Mouse (Mus musculus) lung, embryonic 15.5 days (tissue): Measurements from ENCODE around the gene Tap1. TPM values are rescaled to one million over a fixed set of nuclear protein-coding genes. Genes with fewer than 3 reads are reported as not detected.

Experiments used
- ATAC-seq: fragments of 200-750 bp; cut with Nextera tagmentation; 2 replicates; pipeline ENCODE4 v1.8.0; 2017; ENCODE audit warnings: moderate number of reproducible peaks, borderline replicate concordance; ENCODE audit not compliant: low FRiP score, low TSS enrichment; ENCODE audit errors: extremely low read depth
- H3K27ac ChIP-seq: fragments of 300-500 bp; sonication (generic); 2 replicates; pipeline ENCODE4 v1.5.1; 2015; ENCODE audit warnings: moderate library complexity, mild to moderate bottlenecking, inconsistent platforms
- H3K27me3 ChIP-seq: fragments of 300-500 bp; sonication (generic); 2 replicates; pipeline ENCODE4 v1.6.1; 2015; ENCODE audit warnings: inconsistent platforms
- H3K36me3 ChIP-seq: fragments of 300-500 bp; sonication (generic); 2 replicates; pipeline ENCODE4 v1.6.1; 2015; ENCODE audit warnings: inconsistent platforms
- H3K4me1 ChIP-seq: fragments of 300-500 bp; sonication (generic); 2 replicates; pipeline ENCODE4 v1.6.1; 2015; ENCODE audit warnings: inconsistent platforms
- H3K4me2 ChIP-seq: fragments of 300-500 bp; sonication (generic); 2 replicates; pipeline ENCODE4 v1.6.1; 2015; ENCODE audit warnings: inconsistent platforms, mild to moderate bottlenecking, moderate library complexity
- H3K4me3 ChIP-seq: fragments of 300-500 bp; sonication (generic); 2 replicates; pipeline ENCODE4 v1.5.1; 2015; ENCODE audit warnings: mild to moderate bottlenecking, inconsistent platforms
- H3K9ac ChIP-seq: fragments of 300-500 bp; sonication (generic); 2 replicates; pipeline ENCODE4 v1.6.1; 2015; ENCODE audit warnings: inconsistent platforms
- H3K9me3 ChIP-seq: fragments of 300-500 bp; sonication (generic); 2 replicates; pipeline ENCODE4 v1.6.1; 2016; ENCODE audit warnings: inconsistent platforms
- WGBS: fragments of 180-500 bp; shearing (Covaris S2); methylation state at CpG from one replicate; pipeline ENCODE4 v1.1.7; 2015; 5-methylcytosine and 5-hydroxymethylcytosine counted together
- polyA plus RNA-seq: library from polyadenylated mRNA; unstranded; fragments of >200 nt; fragmentation: Nextera tagmentation; extraction: Ambion mirVana; gene quantifications from 2 replicates; pipeline ENCODE4 v1.2.1, GENCODE M21; 2015

Tap1 gene
- polyA plus RNA-seq, 1 experiment from 2014 or later, result 7.6 TPM

- no peak for ATAC-seq
- Histone ChIP-seq H3K27ac (no peak overlapping the region), H3K9me3 (no peaks in the 10 kb centered on the region), H3K4me1 (no peaks in the 10 kb centered on the region), H3K4me2 (no peak overlapping the region), H3K4me3 (no peak overlapping the region), H3K9ac (no peak overlapping the region), H3K36me3 (no peaks in the 10 kb centered on the region), H3K27me3 (no peaks in the 10 kb centered on the region)
- 32% methylated on average over 5 of the region's 5 CpGs for WGBS
These were observed 31.8 kb upstream of the Tap1 start for GRCm38 (mm10) chr17:34155534-34155933.

DNA sequence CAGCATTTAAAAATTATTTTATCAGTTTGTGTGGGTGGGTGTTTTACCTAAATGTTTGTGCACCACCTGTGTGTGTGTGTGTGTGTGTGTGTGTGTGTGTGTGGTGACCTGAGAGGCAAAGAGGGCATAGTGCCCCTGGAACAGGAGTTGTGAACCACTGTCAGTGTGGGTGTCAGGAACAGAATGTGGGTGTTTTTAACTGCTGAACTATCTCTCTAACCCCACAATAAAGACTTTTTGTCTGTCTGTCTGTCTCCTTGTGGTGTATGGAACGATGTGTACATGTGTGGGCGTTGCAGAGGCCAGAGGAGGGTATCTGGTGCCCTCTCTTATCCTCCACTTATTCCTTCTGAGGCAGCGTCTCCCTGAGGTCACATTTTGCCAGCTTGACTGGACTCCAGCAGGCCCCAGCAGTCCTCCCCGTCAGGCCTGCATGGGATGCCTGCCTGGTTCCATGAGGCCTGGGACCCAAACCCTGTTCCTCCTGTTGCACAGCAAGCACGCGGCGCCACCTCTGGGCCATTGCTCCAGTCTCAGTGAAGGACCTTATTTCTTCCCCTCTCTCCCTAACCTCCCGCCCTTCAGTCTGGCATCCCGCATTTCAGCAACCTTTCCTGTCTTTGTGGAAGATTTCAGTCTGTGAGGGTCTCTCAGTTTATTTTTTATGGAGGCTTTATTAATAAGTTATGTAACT, 23.0 kb upstream of the Tap1 start:
- no peaks in the 10 kb centered on the region for H3K9me3 ChIP-seq
- H3K4me3 ChIP-seq, result no peak overlapping the region
- 35% methylated on average over 9 of the region's 9 CpGs for WGBS
- no peak overlapping the region for H3K27ac ChIP-seq
- H3K36me3 ChIP-seq, result no peaks in the 10 kb centered on the region
- no peak overlapping the region for H3K4me2 ChIP-seq
- H3K27me3 ChIP-seq, result no peaks in the 10 kb centered on the region
- no peak for ATAC-seq
- no peaks in the 10 kb centered on the region for H3K4me1 ChIP-seq
- no peak overlapping the region for H3K9ac ChIP-seq

DNA sequence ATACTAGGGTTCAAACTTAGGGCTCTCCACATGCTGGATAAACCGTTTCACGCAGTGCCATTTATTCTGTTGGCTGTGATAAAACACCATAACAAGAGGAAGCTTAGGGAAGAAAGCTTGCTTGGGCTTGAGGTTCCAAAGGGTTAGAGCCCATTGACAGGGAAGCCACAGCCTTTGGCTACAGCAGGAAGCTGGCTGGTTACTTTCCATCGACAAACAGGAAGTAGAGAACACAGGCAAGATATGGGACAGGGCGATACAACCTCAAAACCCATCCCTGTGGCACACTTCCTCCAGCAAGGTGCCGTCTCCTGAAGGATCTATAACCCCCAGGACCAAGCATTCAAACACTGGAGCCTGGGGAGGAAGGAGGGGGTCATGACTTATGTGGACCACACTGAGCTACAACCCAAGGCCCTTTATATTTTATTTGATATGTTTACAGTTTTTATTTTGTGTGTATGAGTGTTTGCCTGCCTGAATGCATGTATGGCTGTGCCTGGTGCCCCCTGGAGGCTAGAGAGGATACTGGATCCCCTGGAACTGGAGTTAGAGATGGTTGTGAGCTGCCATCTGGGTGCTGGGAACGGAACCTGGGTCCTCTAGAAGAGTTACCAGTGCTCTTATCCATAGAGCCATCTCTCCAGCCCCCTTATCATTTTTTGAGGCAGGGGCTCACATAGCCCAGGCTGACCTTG, 22.2 kb upstream of the Tap1 start:
- H3K9ac ChIP-seq, result no peak overlapping the region
- H3K4me2 ChIP-seq, result no peak overlapping the region
- H3K27me3 ChIP-seq, result no peaks in the 10 kb centered on the region
- H3K36me3 ChIP-seq, result no peaks in the 10 kb centered on the region
- no peaks in the 10 kb centered on the region for H3K9me3 ChIP-seq
- no peak for ATAC-seq
- H3K4me1 ChIP-seq, result no peaks in the 10 kb centered on the region
- WGBS, result 72% methylated on average over 6 of the region's 6 CpGs
- H3K4me3 ChIP-seq, result no peak overlapping the region
- H3K27ac ChIP-seq, result no peak overlapping the region

GRCm38 (mm10) chr17:34169279-34169678, 18.1 kb upstream of the Tap1 start:
- no peaks in the 10 kb centered on the region for H3K9me3 ChIP-seq
- no peaks in the 10 kb centered on the region for H3K36me3 ChIP-seq
- H3K4me1 ChIP-seq, result no peaks in the 10 kb centered on the region
- no peak overlapping the region for H3K27ac ChIP-seq
- H3K4me2 ChIP-seq, result no peak overlapping the region
- 1% methylated on average over 2 of the region's 2 CpGs for WGBS
- H3K9ac ChIP-seq, result no peak overlapping the region
- no peaks in the 10 kb centered on the region for H3K27me3 ChIP-seq
- H3K4me3 ChIP-seq, result no peak overlapping the region
- no peak for ATAC-seq

DNA sequence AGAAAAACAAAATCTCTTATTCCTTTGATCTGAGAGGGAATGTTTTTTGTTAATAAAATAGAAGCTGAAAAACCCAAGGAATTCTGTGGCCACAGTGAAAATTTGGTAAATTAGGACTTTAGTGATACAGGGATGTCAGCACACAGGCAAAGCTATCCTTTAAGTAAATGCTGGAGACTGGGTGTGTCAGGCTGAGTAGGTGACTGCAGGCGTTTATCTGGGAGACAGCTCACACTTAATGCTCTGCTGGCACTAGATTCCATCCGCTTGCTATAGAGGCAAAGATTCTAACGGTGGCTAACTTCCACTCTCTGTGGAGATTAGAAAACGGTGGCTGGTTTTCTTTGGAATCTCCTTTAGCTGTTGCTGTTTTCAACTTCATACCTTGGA, 16.9 kb upstream of the Tap1 start:
- no peaks in the 10 kb centered on the region for H3K27me3 ChIP-seq
- no peak overlapping the region for H3K27ac ChIP-seq
- H3K4me1 ChIP-seq, result no peaks in the 10 kb centered on the region
- no peak for ATAC-seq
- H3K9me3 ChIP-seq, result no peaks in the 10 kb centered on the region
- H3K9ac ChIP-seq, result no peak overlapping the region
- WGBS, result 15% methylated on average over 4 of the region's 4 CpGs
- H3K4me3 ChIP-seq, result no peak overlapping the region
- no peak overlapping the region for H3K4me2 ChIP-seq
- no peaks in the 10 kb centered on the region for H3K36me3 ChIP-seq

- Histone ChIP-seq H3K9ac (no peak overlapping the region), H3K4me2 (peak overlapping the region; percentile 18; the same call in 1 of the 2 replicates), H3K9me3 (no peaks in the 10 kb centered on the region), H3K4me3 (no peak overlapping the region), H3K27ac (no peak overlapping the region), H3K27me3 (no peaks in the 10 kb centered on the region), H3K4me1 (no peaks in the 10 kb centered on the region), H3K36me3 (no peaks in the 10 kb centered on the region)
- WGBS, result 38% methylated on average over 13 of the region's 13 CpGs
- no peak for ATAC-seq
These were observed 16.4 kb upstream of the Tap1 start for GRCm38 (mm10) chr17:34170877-34171498.

- no peak overlapping the region for H3K4me3 ChIP-seq
- no peak overlapping the region for H3K4me2 ChIP-seq
- ATAC-seq, result no peak
- 97% methylated on average over 5 of the region's 5 CpGs for WGBS
- H3K9ac ChIP-seq, result no peak overlapping the region
- H3K9me3 ChIP-seq, result peaks cover 6% of the 10 kb centered on the region; the same call in 1 of the 2 replicates
- no peaks in the 10 kb centered on the region for H3K4me1 ChIP-seq
- no peak overlapping the region for H3K27ac ChIP-seq
- H3K36me3 ChIP-seq, result no peaks in the 10 kb centered on the region
- no peaks in the 10 kb centered on the region for H3K27me3 ChIP-seq
These were observed 14.8 kb upstream of the Tap1 start for GRCm38 (mm10) chr17:34172528-34172927.

- no peak overlapping the region for H3K4me3 ChIP-seq
- H3K36me3 ChIP-seq, result no peaks in the 10 kb centered on the region
- 47% methylated on average over 1 of the region's 1 CpGs for WGBS
- no peaks in the 10 kb centered on the region for H3K4me1 ChIP-seq
- H3K9me3 ChIP-seq, result peaks cover 6% of the 10 kb centered on the region; the same call in 1 of the 2 replicates
- no peaks in the 10 kb centered on the region for H3K27me3 ChIP-seq
- no peak overlapping the region for H3K27ac ChIP-seq
- no peak overlapping the region for H3K4me2 ChIP-seq
- ATAC-seq, result no peak
- H3K9ac ChIP-seq, result no peak overlapping the region
These were observed 13.3 kb upstream of the Tap1 start for GRCm38 (mm10) chr17:34174075-34174474.

DNA sequence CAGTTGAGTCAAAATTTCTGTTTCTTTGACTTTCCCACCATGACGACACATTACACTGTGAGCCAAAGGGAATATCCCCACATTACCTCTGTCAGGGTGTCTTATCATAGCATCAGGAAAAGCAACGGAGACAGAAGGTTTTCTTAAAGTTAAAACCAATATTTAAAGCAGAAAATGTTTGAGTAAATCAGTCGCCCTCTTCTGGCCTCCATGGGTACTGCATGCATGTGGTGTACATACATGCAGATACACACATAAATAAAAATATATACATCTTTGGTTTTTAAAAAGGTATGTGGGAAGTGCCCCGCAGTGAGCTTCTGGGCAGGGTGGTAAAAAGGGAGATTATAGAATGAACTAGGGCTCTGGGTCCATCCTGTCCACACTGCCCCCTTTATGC, 10.2 kb upstream of the Tap1 start:
- whole genome bisulfite sequencing, result 71% methylated on average over 4 of the region's 4 CpGs
- no peak overlapping the region for H3K9ac ChIP-seq
- H3K4me3 ChIP-seq, result no peak overlapping the region
- peaks cover 6% of the 10 kb centered on the region; the same call in 1 of the 2 replicates for H3K9me3 ChIP-seq
- H3K4me1 ChIP-seq, result no peaks in the 10 kb centered on the region
- ATAC-seq, result no peak
- no peaks in the 10 kb centered on the region for H3K27me3 ChIP-seq
- no peak overlapping the region for H3K27ac ChIP-seq
- no peaks in the 10 kb centered on the region for H3K36me3 ChIP-seq
- no peak overlapping the region for H3K4me2 ChIP-seq

DNA sequence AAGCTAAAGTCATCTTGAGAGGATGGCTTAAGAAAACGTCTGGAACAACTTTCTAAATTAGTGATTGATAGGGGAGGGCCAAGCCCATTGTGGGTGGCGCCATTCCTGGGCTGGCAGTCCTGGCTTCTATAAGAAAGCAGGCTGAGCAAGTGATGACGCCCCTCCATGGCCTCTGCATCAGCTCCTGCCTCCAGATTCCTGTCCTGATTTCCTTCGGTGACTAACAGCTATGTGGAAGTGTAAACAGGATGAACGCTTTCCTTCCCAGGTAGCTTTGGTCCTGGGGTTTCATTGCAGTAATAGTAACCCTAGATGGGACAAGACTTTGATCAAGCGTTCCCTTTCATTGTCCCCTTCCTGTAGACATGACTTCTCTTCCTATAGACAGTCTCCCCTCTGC, 8.3 kb upstream of the Tap1 start:
- H3K9me3 ChIP-seq, result peaks cover 6% of the 10 kb centered on the region; the same call in 1 of the 2 replicates
- 49% methylated on average over 6 of the region's 6 CpGs for WGBS
- H3K27me3 ChIP-seq, result 0 out of 2 replicates have a peak, but pooled peaks cover 10% of the 10 kb centered on the region
- H3K4me3 ChIP-seq, result no peak overlapping the region
- no peak overlapping the region for H3K27ac ChIP-seq
- no peak overlapping the region for H3K9ac ChIP-seq
- no peak for ATAC-seq
- H3K4me1 ChIP-seq, result no peaks in the 10 kb centered on the region
- H3K4me2 ChIP-seq, result no peak overlapping the region
- no peaks in the 10 kb centered on the region for H3K36me3 ChIP-seq

DNA sequence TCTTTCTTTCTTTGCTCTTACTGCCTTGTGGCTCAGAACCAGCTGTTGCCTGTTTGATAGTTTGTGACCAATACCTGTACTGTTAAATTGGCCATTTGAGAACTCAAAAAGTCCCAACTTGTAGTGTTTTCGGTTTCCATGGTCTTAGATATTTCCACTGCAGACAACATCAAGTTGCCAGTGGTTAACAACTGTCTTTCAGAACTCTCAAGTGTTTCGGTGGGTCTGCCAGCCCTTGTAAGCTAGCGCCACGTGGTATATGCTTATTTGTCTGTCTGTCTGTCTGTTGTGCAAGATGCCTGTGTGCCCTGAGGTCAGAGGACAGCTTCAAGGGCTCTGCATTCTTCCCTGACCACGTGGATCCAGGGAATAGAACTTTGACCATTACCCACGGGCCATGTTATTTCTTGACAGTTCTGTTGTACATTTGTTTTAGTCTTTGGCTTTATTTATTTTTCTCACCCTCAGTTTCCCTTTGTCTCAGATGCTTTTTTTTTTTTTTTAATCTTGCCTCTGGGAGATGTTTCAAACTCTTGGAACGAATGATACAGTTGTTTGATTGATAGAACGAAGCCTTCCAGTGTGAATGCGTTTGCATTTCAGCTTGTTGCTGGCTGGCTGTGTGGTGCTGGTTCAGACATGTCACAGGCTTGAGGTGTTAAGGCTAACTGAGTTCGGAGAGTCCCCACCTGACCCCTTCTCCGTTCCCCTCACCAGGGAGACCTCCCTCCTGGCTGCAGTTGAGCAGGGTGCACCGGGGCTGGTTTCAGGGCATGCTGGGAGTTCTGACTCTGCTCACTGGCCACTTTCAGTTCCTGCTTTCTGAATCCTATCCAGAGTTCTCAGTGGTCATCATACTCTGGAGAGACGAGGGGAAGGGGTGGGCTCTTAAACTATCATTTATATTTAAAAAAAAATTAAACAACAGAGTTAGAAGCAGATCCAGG, 7.2 kb upstream of the Tap1 start:
- Histone ChIP-seq H3K9me3 (peaks cover 6% of the 10 kb centered on the region; the same call in 1 of the 2 replicates), H3K9ac (no peak overlapping the region), H3K4me2 (no peak overlapping the region), H3K36me3 (no peaks in the 10 kb centered on the region), H3K27me3 (0 out of 2 replicates have a peak, but pooled peaks cover 12% of the 10 kb centered on the region), H3K27ac (no peak overlapping the region), H3K4me3 (no peak overlapping the region), H3K4me1 (no peaks in the 10 kb centered on the region)
- ATAC-seq, result no peak
- WGBS, result 57% methylated on average over 13 of the region's 13 CpGs
